Mouse (Mus musculus) testis, adult 10 weeks (tissue): ENCODE measurements around the gene Pfkp. TPM values are rescaled to one million over a fixed set of nuclear protein-coding genes. Genes with fewer than 3 reads are reported as not detected.

Source experiments
- polyA plus RNA-seq: library from polyadenylated mRNA; stranded (reverse); fragments of 350-450 nt; fragmentation: Illumina TruSeq; extraction: RNeasy Lipid Tissue Mini Kit (QIAGEN cat#74804); gene quantifications from one replicate; pipeline ENCODE4 v1.2.3, GENCODE M21; 2014; ENCODE audit warnings: low read depth, low replicate concordance

The Pfkp gene
- polyA plus RNA-seq = 54.7 TPM

DNA sequence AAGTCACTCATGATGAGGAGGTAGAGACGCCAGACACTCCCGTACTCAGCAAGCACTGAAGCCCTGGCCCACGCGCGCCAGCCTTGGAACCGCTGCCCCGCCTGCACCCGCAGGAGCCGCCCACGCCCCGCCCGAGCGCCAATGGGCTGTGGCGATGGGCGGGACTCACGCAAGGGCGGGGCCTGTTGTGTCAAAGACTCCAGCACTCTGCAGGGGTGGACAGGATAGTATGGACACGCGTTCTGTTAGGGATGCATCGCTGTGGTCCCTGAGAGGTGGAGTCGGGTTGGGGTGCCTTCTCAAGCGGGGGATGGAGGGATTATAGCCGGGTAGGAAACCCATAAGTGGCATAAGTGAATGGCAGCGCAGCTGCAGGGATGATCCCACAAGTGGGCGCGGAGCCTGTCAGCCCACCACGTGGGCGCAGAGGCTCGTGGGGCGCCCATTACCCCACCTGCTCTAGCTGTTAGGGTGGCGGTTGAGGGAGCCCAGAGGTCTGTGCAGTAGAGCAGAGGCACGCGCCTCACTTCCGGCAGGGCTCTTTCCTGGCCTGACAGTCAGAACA lies at the start of gene Pfkp:
TSS of gene Pfkp (minus strand) at position 109 of the 565 bp plus-strand sequence.

Other genes with a start within 250 kb of the Pfkp start
- gene Pitrm1, start 100.6 kb downstream of the Pfkp start, polyA plus RNA-seq = 13.2 TPM